ENCODE assay signal across 10 mouse cellular contexts in the genomic region with DNA sequence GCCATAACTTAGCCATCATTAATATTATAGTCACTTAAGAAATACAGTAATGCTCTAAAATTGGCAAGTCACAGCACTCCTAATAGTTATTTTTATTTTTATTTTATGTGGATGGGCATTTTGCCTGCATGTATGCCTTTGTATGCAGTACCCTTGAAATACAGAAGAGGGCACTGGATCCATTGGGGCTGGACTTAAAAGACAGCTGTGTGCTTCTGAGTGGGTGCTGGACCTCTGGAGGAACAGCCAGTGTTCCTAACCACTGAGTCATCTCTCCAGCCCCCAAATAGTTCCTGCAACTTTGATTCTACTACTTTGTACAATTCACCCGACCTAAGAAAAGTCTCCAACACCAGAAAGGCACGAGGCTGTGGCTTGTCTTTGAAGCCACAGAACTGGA. TPM values are rescaled to one million over a fixed set of nuclear protein-coding genes. Genes with fewer than 3 reads are reported as not detected.
DNase-seq lines count a peak whose midpoint lies in the region; ATAC-seq and TF ChIP-seq lines count a peak whose summit lies in the region.
"Had no signal": no experiment of that assay in that cellular context is flagged by ENCODE, and none has a peak within 500 bp of the region (broad histone marks: within the 10 kb centered on the region; RNA-seq: fewer than 3 reads in every experiment).

No protein-coding gene starts in this region.

- H3K27ac ChIP-seq in hindbrain, embryonic 11.5 days (ENCODE audit: low read depth, low read length): no peak overlapping the region
- H3K27ac ChIP-seq in hindbrain, embryonic 10.5 days: no peak overlapping the region
- no peak overlapping the region for H3K27ac ChIP-seq in liver, embryonic 14.5 days
- H3K27ac ChIP-seq: midbrain, embryonic 13.5 days had no signal

- no peak overlapping the region for H3K9ac ChIP-seq in hindbrain, embryonic 11.5 days (ENCODE audit: low read depth, low read length)
- H3K9ac ChIP-seq in liver, embryonic 14.5 days (replicated peaks): no peak overlapping the region
- H3K9ac ChIP-seq: midbrain, embryonic 13.5 days had no signal

- ATAC-seq in hindbrain, embryonic 11.5 days (ENCODE audit: low FRiP score): no peak
- ATAC-seq in liver, embryonic 14.5 days (ENCODE audit: insufficient read depth): no peak
- ATAC-seq: midbrain, embryonic 13.5 days had no signal

- H3K27me3 ChIP-seq in hindbrain, embryonic 11.5 days (ENCODE audit: control insufficient read depth, insufficient read depth, low read length): no peaks in the 10 kb centered on the region
- H3K27me3 ChIP-seq in hindbrain, embryonic 10.5 days (ENCODE audit: insufficient read depth, poor library complexity, severe bottlenecking): no peaks in the 10 kb centered on the region
- no peaks in the 10 kb centered on the region for H3K27me3 ChIP-seq in liver, embryonic 14.5 days (ENCODE audit: control insufficient read depth, insufficient read depth, low read length)
- H3K27me3 ChIP-seq: midbrain, embryonic 13.5 days had no signal

- peak; percentile 15 for DNase-seq in hindbrain, embryonic 11.5 days (ENCODE audit: low spot score)
- DNase-seq in hindbrain, embryonic 10.5 days (ENCODE audit: low spot score): no peak
- DNase-seq in B cell, adult 2 months: peak; percentile 17 to 21
- peak; percentile 46 for DNase-seq in NIH3T3 (ENCODE audit: low read depth)
- DNase-seq in liver, embryonic 14.5 days (ENCODE audit: low read depth in 3 of 3, low spot score in 3 of 3): no peak
- no peak for DNase-seq in right cerebral cortex, postnatal 14 days
- no peak for DNase-seq in layer of hippocampus, postnatal 14 days (ENCODE audit: low spot score in 2 of 2)
- no peak for DNase-seq in left cerebral cortex, adult 18-20 months (ENCODE audit: low spot score in 2 of 2)
- DNase-seq: adrenal gland, adult 2 months had no signal

- no peak overlapping the region for H3K4me2 ChIP-seq in hindbrain, embryonic 11.5 days (replicated peaks; ENCODE audit: low read depth, low read length)
- no peak overlapping the region for H3K4me2 ChIP-seq in liver, embryonic 14.5 days (ENCODE audit: low read depth)
- H3K4me2 ChIP-seq: midbrain, embryonic 13.5 days had no signal

- no peak overlapping the region for H3K4me3 ChIP-seq in hindbrain, embryonic 11.5 days (ENCODE audit: low read depth, low read length)
- no peak overlapping the region for H3K4me3 ChIP-seq in hindbrain, embryonic 10.5 days
- H3K4me3 ChIP-seq in liver, embryonic 14.5 days (ENCODE audit: insufficient read depth in 1 of 2, low read depth in 2 of 2, low read length in 2 of 2): no peak overlapping the region
- H3K4me3 ChIP-seq: midbrain, embryonic 13.5 days had no signal

- H3K4me1 ChIP-seq in hindbrain, embryonic 11.5 days (replicated peaks; ENCODE audit: control insufficient read depth, insufficient read depth, low read length): no peaks in the 10 kb centered on the region
- no peaks in the 10 kb centered on the region for H3K4me1 ChIP-seq in hindbrain, embryonic 10.5 days (replicated peaks)
- peaks cover 6 to 8% of the 10 kb centered on the region in 2 experiments; a peak in 2 of 4 replicates for H3K4me1 ChIP-seq in liver, embryonic 14.5 days (replicated peaks; ENCODE audit: control insufficient read depth in 2 of 2, insufficient read depth in 2 of 2, low read length in 1 of 2)
- H3K4me1 ChIP-seq: midbrain, embryonic 13.5 days had no signal

- peak; percentile 68 for TF ChIP-seq CTCF in liver, embryonic 14.5 days (IDR thresholded peaks at IDR 0.05; ENCODE audit: low read depth)

- WGBS in hindbrain, embryonic 11.5 days: 55% methylated on average over 2 of the region's 2 CpGs
- 67% methylated on average over 2 of the region's 2 CpGs for WGBS in hindbrain, embryonic 10.5 days
- 30% methylated on average over 2 of the region's 2 CpGs for WGBS in liver, embryonic 14.5 days (ENCODE audit: insufficient replicate concordance)

- TF ChIP-seq EP300 in liver, embryonic 14.5 days (IDR thresholded peaks at IDR 0.05; ENCODE audit: low read depth): no peak

- H3K9me3 ChIP-seq in hindbrain, embryonic 11.5 days (ENCODE audit: control insufficient read depth, low read length): no peaks in the 10 kb centered on the region
- H3K9me3 ChIP-seq in hindbrain, embryonic 10.5 days: no peaks in the 10 kb centered on the region
- H3K9me3 ChIP-seq in liver, embryonic 14.5 days (ENCODE audit: control insufficient read depth, low read length): no peaks in the 10 kb centered on the region
- H3K9me3 ChIP-seq: midbrain, embryonic 13.5 days had no signal

- H3K36me3 ChIP-seq in hindbrain, embryonic 11.5 days (ENCODE audit: control insufficient read depth, insufficient read depth, low read length): peaks cover 4% of the 10 kb centered on the region; the same call in 1 of the 2 replicates
- peaks cover 87% of the 10 kb centered on the region for H3K36me3 ChIP-seq in hindbrain, embryonic 10.5 days
- H3K36me3 ChIP-seq in liver, embryonic 14.5 days (replicated peaks; ENCODE audit: control insufficient read depth, insufficient read depth, low read depth): peaks cover 20% of the 10 kb centered on the region

RNA-seq across cellular contexts. Expression of a gene that starts 24.0 kb away (rescaled TPM):
- 48.2 and 54.0 TPM in 2 replicates for polyA plus RNA-seq in hindbrain, embryonic 11.5 days (2014; fragmentation: Nextera tagmentation; extraction: Ambion mirVana)
- 31.0 and 34.1 TPM in 2 replicates for polyA plus RNA-seq in hindbrain, embryonic 10.5 days (2016; fragmentation: Nextera tagmentation; extraction: Ambion mirVana)
- polyA plus RNA-seq in liver, embryonic 14.5 days (2012; rRNA removed): 3.4 and 4.1 TPM in 2 replicates
- polyA plus RNA-seq in liver, embryonic 14.5 days (2014; fragmentation: Nextera tagmentation; extraction: Ambion mirVana): 6.7 and 7.2 TPM in 2 replicates
- 10 to 100 TPM; 83.8 to 87.4 TPM for total RNA-seq in layer of hippocampus, postnatal 14 days (2021)
- 100 to 1,000 TPM in 1 of 2 experiments, 10 to 100 TPM in 1; 96.8 to 100 TPM for total RNA-seq in left cerebral cortex, adult 18-20 months (2021)

RNA-seq across cellular contexts. Expression of a gene that starts 37.6 kb away (rescaled TPM):
- polyA plus RNA-seq in hindbrain, embryonic 11.5 days (2014; fragmentation: Nextera tagmentation; extraction: Ambion mirVana): 165 and 176 TPM in 2 replicates
- 122 and 154 TPM in 2 replicates for polyA plus RNA-seq in hindbrain, embryonic 10.5 days (2016; fragmentation: Nextera tagmentation; extraction: Ambion mirVana)
- polyA plus RNA-seq in liver, embryonic 14.5 days (2012; rRNA removed): 37.2 and 49.3 TPM in 2 replicates
- 78.1 and 83.5 TPM in 2 replicates for polyA plus RNA-seq in liver, embryonic 14.5 days (2014; fragmentation: Nextera tagmentation; extraction: Ambion mirVana)
- 10 to 100 TPM; 54.8 to 61.4 TPM for total RNA-seq in layer of hippocampus, postnatal 14 days (2021)
- 10 to 100 TPM; 35.6 to 44.1 TPM for total RNA-seq in left cerebral cortex, adult 18-20 months (2021)

Comparison
In these comparisons a context has a peak if more than half of its experiments do, and no peak if none do; other contexts are left out.
1. DNase-seq: peak in hindbrain, embryonic 11.5 days (single experiment), B cell, adult 2 months (2 of 2) and NIH3T3 (single experiment); none in hindbrain, embryonic 10.5 days (single experiment), liver, embryonic 14.5 days (0 of 3), right cerebral cortex, postnatal 14 days (single experiment), layer of hippocampus, postnatal 14 days (0 of 2) and left cerebral cortex, adult 18-20 months (0 of 2).